Mouse (Mus musculus): ENCODE measurements at regions not wholly inside any gene's neighbourhood (a gene's known extent, or its start where the extent isn't known, plus 50 kb on each side); places are given as distances from the start of the nearest gene placed in this dataset.

DNA sequence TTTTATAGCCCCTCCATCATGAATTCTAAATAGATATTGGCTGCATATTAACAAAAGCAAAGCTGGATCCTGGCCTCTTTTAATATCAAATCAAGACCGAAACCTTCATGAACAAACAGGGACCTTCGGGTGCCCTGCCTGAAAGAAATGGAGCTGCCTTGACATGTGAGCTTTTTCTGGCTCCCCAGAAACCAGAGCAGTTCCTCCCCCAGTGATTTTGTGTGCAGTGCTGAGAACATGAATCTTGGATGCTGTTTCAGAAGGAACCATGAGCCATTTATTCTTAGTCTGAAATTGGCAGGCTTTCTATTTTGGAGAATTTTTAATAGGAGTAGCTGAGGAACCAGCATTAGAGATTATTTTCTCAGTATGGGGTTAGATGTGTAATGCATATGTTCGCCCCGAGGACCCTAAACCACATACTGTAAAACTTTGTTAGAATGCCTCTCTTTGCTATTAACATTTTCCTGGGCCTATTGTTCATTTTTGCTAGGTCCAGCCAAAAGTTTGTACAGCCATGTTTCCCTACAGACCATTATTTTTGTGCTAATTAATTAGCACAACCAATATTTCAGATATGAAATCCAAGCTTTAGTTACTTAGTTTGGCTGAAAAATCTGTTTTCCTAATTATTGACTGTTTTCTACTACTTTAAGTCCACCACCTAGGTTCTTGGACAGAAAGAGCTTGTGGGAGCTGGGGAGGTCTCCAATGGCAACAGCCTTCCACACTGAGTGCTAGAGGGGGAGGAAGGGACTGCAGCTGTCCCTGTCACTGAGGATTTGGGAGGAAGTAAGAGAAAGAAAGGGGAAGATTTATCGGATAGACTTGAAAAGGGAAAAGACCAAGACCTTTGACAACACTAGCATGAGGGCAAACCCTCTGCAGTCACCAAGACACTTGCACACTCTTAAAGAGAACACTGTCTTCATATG is 613.0 kb downstream of the Nfib start:
- in situ Hi-C loops (cut with MboI, MseI), result no loop called here

DNA sequence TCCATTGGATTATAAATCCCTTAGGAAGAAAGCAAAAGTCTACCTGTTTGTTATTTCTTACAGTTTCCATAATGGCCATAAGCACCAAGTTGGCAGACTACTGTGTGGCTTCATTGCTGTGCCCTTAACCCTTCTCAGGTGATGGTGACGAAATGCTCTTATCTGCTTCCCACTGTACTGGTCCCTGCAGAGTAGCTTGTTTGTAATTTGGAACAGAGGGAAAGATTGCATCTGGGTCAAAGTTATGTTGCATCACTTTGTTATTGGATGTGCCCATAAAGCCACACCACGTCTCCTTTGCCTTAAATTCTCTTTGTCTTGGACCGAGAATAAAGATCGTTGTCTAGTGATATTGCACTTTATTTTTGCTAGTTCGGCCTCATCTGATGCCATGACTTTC is 615.9 kb downstream of the Nfib start:
- in situ Hi-C loops (cut with MboI, MseI), result no loop called here

DNA sequence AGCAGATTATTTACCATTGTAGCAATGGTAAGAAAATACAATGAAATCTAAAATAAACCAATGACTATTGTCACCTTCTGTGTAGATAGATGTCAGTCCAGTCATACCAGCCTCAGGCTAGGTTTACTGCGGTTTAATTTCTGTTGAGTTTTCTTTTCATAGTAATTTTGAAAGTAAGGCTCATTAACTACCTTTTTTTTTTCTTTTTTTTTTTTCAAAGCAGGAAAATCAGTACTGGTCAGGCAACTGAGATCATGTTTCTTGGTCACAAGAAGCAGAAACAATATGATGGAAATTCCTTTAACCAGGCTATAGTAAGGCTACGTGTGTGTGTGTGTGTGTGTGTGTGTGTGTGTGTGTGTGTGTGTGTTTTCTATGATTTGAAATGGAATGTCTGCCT is 622.0 kb downstream of the Nfib start:
- in situ Hi-C loops (cut with MboI, MseI), result no loop called here

DNA sequence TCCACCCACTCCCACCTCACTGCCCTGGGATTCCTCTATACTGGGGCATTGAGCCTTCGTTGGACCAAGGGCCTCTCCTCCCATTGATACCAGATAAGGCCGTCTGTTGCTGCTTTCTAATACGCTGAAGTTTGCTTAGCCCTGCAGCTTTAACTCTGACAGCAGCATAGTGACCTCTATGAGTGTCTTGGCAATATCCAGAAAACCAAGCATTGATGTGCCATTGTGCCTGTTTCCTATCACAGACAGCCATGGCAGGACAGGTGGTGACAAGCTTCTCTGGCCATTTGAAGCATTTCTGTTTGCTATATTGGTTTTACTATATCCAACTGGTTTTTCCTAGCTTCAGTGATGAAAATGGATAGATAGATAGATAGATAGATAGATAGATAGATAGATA is 625.4 kb upstream of the Mpdz start:
- in situ Hi-C loops (cut with MboI, MseI), result no loop called here

DNA sequence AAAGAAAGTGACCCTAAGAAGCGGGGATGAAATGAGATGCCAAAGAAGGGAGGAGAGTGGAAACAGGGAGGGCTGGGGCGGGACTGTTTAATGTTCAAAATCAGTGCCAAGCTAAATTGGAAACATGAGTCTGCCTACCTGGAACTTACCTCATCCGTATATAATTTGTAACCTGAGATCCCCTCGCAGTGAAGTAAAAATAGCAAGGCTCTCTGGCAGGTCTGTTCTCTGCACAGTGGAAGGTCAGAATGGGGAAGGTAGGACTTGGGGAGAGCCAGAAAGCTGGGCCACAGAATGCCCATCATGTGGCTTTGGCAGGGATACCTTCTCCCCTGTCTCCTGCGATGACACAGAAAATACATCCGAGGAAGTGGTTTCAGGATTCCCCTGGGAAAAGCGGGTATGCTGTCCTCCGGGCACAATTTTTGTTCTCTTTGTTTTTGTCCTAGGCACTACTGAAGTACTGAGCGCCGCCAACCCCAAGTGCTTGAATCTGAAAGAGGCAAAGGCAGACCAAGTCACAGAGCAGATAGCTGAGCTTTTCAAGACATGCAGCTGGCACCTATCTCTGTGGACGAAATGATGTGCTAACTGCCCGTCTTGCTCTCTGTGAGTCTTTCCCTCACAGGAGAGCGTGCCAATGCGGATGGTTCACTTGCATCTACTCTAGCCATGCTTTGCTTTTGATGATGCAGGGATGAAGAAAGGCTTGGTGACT is 623.2 kb upstream of the Mpdz start:
- in situ Hi-C loops (cut with MboI, MseI), result no loop called here

DNA sequence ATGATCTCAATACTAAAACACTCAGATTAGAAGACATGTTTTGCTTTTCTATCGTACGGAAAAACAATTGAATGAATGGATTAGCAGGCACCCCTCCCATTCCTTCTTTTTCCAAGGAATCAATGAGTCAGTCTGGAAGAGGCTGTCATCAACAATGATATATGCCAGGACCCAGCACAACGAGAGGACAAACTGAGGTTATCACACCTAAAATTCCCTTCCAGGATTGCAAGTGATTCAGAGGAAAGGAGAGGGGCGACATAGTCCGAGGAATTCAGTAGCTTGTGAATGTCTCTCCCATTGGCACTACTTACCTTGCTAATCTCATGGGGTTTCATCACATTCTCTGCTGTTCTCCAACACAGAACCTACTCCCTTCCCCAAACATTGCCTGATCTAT is 620.1 kb upstream of the Mpdz start:
- in situ Hi-C loops (cut with MboI, MseI), result no loop called here

DNA sequence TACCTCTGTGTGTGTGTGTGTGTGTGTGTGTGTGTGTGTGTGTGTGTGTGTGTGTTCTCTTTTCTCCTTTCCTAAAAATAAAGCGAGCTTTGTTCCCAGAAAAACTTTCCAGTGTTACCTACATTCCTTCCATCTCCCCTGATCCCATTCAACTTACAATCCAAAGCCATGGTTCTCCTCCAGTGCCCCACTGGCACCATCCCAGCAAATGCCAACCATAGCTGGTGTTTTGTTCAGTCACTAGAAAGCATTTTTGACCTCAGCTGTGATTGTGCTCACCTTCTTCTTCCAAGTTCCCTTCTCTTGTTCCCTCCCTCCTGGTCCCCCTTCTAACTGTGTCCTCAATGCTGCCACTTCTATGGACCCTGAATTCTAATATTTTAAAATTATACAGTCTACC is 614.1 kb upstream of the Mpdz start:
- in situ Hi-C loops (cut with MboI, MseI), result loop anchor here (5.0 kb wide), 1 partner anchor 74 kb away; no protein-coding TSS in a partner anchor

DNA sequence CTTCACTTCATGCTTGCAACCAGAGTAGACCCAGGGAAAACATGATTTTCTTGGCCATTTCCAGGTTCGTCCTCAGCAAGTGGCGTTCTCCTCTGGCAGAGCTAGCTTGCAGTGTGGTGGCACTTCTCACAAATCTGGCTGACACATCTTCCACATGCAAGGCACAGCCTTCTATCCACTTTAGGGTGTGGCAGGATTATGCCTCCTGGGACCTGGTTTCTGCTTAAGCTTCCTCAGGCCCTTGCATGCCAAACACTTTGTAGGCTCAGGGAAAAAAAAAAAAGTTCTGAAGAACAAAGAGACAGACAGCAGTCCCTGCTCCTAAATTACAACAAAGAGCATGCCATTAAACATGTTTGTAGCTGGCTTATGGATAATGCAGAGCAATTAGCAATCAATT is 605.6 kb upstream of the Mpdz start:
- in situ Hi-C loops (cut with MboI, MseI), result no loop called here

DNA sequence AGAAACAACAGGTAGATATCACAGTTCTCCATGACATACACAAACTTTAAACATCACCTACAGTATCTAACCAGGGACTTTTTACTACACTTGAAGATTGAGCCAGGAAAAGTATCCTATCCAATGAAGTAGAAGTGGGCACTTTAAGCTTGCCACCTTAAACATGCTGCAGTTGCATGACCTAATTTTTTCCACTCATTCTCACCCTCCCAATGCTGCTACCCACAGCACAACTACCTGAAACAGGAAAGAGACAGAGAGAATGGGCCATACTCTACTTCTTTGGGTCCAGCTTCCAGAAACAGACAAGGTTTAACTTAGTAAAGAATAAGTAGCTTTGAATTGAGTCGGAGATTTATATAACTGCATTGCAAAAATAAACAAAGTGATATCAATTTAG is 594.9 kb upstream of the Mpdz start:
- in situ Hi-C loops (cut with MboI, MseI), result no loop called here

DNA sequence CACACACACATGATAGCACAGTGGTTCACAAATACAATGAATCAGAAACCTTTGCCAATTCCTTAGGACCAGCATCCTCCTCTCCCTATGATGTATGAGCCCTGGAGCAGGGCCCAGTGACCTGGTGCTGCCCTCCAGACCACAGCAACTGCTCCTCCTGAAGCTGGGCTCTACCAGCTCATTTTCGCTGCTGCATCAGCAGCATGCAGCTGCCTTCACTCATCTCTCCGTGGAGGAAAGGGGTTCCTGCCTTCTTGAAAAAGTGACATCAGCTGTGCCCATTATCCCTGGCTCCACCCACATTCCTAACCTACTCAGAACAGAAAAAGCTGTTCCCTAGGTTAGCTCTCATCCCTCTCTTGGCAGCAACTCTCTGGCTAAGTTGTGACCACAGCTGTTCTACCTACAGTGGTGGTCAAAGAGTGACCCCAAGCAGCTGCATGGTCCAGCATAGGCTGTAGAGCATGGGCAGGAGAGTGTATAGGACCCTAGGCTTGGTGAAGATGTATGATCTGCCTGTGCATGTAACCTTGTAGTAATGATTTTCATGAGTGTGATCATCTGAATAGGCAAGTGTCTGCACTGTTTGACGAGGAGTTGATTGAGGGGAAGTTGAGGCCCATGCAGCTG is 592.6 kb upstream of the Mpdz start:
- in situ Hi-C loops (cut with MboI, MseI), result no loop called here

DNA sequence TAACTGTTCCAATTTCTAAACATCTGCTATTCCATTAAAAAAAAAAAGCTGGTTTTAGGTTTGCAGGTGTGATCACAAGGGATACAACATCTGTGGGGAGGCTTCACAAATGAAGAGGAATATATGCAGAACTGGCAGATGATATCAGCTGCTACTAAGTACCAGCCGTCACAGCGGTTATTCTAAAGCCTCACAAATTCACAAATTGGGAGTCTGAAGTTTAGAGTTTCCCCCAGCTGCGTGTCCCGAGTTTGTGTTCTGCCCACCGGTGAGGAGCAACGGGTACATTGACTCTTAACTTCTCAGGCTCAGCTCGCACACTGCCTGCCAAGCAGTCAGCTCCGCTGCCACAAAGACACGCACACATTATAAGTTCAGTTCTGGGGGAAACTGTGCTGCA is 586.6 kb upstream of the Mpdz start:
- in situ Hi-C loops (cut with MboI, MseI), result no loop called here

DNA sequence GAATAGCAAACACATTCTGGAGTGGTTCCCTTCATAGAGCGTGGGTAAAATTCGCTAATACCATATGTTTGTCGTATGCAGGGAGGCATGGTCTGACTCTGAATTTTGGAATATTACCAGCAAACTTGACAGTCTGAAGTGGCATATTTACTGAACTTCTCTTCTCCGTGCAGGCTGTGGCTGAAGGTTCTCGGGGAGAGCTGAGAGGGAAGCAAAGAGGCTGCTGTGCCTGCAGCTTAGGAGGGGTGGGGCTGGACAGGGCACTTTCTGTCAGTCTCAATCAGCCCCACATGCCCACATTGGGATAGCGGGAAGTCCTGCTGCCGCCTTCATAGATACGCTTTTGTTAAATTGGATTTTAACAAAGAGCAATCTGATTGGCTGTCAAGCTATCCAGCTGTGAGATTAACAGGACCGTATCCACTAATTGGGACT is 584.8 kb upstream of the Mpdz start:
- in situ Hi-C loops (cut with MboI, MseI), result no loop called here

DNA sequence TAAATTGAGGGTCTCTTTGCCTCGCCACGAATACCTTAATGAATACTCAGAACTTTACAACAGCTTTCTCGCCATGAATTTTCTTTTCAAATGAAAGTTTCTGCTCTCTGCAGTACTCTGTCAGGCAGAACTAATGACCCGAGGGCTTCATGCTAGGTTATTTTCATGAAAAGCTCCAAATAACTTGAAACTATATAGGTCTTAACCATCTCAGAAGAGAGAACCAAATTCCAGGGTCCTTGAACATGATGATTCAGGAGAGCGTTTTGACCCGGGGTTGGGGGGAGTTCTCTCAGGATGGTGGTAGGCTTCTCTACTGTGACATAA is 558.8 kb upstream of the Mpdz start:
- in situ Hi-C loops (cut with MboI, MseI), result no loop called here

DNA sequence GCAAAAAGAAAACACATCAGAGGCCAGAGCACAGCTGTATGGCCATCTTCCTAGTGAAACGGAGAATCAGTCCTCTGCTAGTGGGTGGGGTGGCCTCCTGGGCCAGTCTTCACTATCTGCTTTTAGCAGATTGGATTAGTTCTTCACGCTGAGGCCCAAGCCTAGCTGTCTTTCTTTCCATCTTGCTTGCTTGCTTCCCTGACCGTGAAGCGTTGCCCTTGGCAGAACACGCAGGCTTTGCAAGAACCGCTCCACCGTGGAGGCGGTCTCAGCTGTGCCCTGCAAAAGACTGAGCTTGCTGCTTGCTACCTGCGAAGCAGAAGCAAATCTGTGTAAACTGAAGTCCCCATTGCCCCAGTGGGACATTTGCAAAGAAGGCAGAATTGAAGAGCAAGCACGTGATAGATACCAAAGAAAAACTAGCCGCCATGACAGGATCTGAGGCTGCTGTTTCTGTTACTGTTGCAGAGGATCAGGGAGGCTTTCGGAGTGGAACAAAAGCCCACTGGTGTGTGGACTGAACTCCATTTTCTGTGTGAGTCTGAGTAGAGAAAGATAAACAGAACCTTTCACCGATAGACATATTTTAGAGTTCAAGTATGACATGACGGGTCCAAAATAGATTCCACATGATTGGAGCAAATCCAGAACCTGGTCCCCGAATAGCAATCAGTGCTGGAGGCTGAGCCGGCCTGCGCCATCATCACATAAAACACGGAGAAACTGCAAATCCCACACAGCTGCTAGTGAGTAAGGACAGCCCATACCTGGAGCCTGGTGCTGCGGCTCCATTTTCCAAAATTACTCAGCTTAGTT is 558.2 kb upstream of the Mpdz start:
- in situ Hi-C loops (cut with MboI, MseI), result no loop called here

DNA sequence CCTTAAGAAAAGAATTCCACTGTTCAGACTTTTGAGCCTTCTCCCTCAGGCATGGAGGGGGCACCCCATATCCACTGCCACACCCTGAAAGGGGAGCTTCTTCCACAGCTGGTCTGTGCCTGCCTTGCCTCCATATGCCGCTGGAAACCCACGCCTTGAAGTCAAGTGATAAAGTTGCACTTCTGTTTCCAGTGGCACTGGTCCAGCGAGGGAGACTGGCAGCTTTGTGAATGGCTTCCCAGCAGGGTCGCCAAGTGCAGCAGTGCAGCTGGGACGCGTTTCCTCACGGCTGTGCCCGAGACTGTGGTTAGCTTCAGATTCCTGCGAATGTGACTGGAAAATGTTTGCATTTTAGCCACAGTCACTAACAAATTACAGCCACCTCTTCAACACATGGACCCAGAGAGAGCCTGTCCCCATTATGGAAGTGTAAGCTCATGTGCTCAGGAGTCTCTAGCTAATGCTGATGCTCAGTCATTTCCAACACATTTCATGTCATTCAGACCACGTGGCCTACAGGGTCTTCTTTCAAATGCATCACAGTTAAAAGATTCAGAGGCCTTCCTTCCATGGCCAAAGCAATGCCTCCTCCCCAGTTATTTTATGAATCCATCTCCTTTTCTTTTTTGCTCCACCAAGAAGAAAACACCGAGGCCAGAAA is 557.2 kb upstream of the Mpdz start:
- in situ Hi-C loops (cut with MboI, MseI), result no loop called here

DNA sequence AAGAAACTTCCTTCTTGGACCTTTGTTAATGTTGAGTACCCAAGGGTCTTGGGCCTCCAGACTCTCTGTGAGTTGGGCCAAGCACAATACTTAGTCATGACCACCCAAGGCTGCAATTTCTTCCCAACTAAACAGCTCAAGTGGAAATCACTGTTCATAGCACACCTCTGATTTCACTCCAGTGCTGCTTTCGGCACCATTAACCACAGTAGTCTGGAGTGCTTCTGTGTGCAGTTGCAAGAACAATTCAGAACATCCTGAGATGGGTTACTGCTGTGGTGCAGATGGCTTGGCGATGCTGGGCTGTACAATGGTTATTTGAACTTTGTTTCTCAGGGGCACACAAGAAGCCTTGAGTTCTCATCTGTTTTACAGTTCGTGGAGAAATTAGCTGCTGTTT is 556.5 kb upstream of the Mpdz start:
- in situ Hi-C loops (cut with MboI, MseI), result no loop called here

DNA sequence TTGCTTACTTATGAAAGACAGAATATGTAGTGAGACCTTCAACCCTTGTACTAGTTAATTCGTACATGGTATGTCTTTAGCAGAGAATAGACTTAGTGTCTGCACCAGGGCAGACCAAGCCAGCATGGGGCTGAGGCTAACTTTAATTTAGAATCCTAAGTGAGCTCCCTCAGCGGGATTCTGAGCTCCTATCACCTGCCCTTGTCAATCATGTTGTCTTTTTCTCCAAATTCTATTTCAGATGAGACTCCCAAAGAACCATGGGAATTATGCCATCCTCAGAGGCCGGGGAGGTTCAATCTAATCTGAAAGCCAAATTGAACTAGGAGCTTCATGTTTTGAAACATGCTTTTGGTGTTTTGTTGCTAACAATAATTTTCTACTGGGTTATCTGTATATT is 553.8 kb upstream of the Mpdz start:
- in situ Hi-C loops (cut with MboI, MseI), result no loop called here

DNA sequence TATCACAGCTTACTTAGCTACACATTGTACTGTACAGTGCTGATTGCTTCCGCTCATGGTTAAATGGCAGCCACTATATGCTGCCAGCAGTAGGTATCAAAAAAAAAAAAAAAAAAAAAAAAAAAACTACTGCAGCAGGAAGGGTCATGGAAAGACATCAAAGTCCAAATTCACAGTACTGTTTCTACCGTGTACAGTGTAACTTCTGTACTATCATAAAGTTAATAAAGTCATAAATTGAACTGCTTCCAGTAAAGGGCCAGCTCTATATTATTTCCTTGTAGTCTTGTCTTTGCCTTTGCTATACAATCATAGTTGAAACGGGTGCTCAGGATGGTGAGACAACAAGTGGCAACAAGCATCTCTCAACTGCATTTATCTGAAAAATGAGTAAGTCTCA is 552.6 kb upstream of the Mpdz start:
- in situ Hi-C loops (cut with MboI, MseI), result no loop called here

DNA sequence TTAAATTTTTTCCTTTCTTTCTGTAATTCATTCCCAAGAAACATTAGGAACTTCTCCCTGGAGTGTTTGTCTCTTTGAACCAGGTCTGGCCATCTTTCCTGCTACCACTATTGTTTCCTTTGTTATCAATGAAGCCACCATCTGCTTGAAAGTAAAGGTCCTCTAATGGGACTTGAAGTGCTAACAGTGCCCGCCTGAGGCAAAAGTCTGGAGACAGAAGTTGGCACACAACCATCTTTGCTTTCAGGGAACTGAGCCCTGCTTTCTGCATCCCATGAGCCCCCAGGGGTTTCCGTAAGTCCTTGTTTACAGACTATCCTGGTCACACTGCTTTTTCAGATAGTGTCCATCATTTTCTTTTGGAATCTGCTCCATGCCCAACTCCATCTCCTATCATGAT is 546.2 kb upstream of the Mpdz start:
- in situ Hi-C loops (cut with MboI, MseI), result no loop called here

DNA sequence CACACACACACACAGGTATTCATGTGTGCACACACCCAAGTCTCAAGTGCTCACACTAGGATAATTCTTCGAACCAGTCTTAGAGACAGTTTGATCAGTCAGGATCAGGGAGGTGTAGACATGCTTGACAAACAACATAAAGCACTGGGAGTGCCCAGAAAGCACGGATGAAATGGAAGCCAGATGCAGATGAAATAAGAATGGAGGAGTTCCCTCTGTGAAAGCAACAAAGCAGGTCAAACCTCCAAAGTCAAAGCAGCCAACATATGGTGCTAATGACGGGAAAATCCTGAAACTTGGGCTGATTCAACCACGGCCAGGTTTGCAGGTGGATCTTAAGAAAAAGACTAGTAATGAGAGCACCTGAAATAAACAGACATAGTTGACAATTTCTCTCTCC is 544.0 kb upstream of the Mpdz start:
- in situ Hi-C loops (cut with MboI, MseI), result no loop called here

DNA sequence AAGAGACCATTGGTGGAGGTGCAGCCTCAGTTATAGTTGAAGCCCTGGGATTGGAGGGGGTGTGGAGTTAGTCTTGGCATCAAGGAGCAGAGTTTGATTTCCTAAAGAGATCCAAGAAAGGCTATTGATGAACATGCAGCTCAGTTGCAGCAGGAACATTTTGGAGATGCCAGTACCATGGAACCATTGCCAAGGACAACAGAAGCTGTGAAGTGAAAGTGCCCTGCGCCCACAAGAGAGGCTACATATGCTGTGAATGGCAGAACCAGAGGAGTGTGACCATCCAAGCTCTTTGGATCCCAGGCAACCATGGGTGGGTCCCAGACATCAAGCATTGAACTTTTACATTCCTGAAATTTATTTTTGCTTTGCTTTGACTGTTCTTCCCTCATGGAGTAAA is 539.2 kb upstream of the Mpdz start:
- in situ Hi-C loops (cut with MboI, MseI), result loop anchor here (5.0 kb wide), 1 partner anchor 75 kb away; no protein-coding TSS in a partner anchor

Measured in T-helper 1 cell (primary cell).